Mouse (Mus musculus) ES-E14 (cell line): ENCODE results near the gene Slc4a1.

Experiments used
- CHD2 ChIP-seq: IDR thresholded peaks from 2 replicates; pipeline ENCODE4 v1.6.1; 2014; ENCODE audit warnings: mild to moderate bottlenecking, low read depth, low read length, inconsistent platforms
- HCFC1 ChIP-seq: IDR thresholded peaks from 2 replicates; pipeline ENCODE4 v1.6.1; 2012; ENCODE audit warnings: low read length, inconsistent platforms, borderline replicate concordance; ENCODE audit not compliant: insufficient read depth
- MAFK ChIP-seq: IDR thresholded peaks from 2 replicates; pipeline ENCODE4 v1.6.1; 2014; ENCODE audit warnings: mild to moderate bottlenecking, low read depth, low read length, inconsistent platforms; ENCODE audit not compliant: insufficient read depth
- ZC3H11A ChIP-seq: IDR thresholded peaks from 2 replicates; pipeline ENCODE4 v1.6.1; 2012; ENCODE audit warnings: low read depth, mild to moderate bottlenecking, inconsistent platforms, low read length, borderline replicate concordance
- ZNF384 ChIP-seq: IDR thresholded peaks from 2 replicates; pipeline ENCODE4 v1.6.1; 2012; ENCODE audit warnings: low read depth, low read length, inconsistent platforms

DNA sequence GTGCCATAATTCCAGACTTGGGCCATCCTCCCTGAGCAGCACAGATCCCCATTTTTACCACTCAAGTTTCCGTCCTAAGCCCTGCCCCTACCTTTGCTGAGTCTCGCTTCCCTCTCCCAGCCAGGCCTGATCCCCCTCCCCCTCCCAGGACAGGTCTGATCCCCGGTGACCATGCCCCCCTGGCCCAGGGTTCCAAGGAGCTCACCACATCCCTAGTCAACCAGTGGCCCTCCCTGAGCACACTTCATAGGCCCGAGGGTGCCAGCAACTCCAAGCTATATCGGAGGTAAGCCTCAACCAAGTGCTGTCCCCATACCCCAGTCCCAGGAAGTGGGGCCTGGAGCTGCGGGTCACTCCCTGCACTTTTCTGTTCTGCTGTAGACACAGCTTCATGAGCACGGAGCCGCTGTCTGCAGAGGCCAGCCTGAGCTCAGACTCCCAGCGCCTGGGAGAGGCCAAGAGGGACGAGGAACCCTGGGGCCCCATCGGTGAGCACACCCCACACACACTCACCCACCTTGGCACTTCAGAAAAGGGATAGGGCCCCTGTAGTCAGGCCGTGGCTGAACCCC, 34.6 kb upstream of the Slc4a1 start:
- no peak for TF ChIP-seq HCFC1
- TF ChIP-seq CHD2: no peak
- TF ChIP-seq ZC3H11A: no peak
- TF ChIP-seq MAFK: no peak
- no peak for TF ChIP-seq ZNF384
